Mouse (Mus musculus) midbrain, embryonic 13.5 days (tissue): ENCODE results near the gene Tm6sf1. TPM values are rescaled to one million over a fixed set of nuclear protein-coding genes. Genes with fewer than 3 reads are reported as not detected.

Experiments used
- ATAC-seq: fragments of 200-750 bp; cut with Nextera tagmentation; 2 replicates; pipeline ENCODE4 v1.8.0; 2017; ENCODE audit warnings: mild to moderate bottlenecking, moderate TSS enrichment, moderate library complexity
- H3K27ac ChIP-seq: fragments of 300-500 bp; sonication (generic); 2 replicates; pipeline ENCODE4 v1.5.1; 2015; ENCODE audit warnings: inconsistent platforms, mild to moderate bottlenecking, moderate library complexity
- H3K27me3 ChIP-seq: fragments of 300-500 bp; sonication (generic); 2 replicates; pipeline ENCODE4 v1.6.1; 2015; ENCODE audit warnings: mild to moderate bottlenecking, inconsistent platforms
- H3K36me3 ChIP-seq: fragments of 300-500 bp; sonication (generic); 2 replicates; pipeline ENCODE4 v1.6.1; 2015; ENCODE audit warnings: mild to moderate bottlenecking, inconsistent platforms
- H3K4me1 ChIP-seq: fragments of 300-500 bp; sonication (generic); replicated peaks from 2 replicates; pipeline ENCODE4 v1.6.1; 2015; ENCODE audit warnings: inconsistent platforms
- H3K4me2 ChIP-seq: fragments of 300-500 bp; sonication (generic); replicated peaks from 2 replicates; pipeline ENCODE4 v1.6.1; 2015; ENCODE audit warnings: moderate library complexity, mild to moderate bottlenecking, inconsistent platforms
- H3K4me3 ChIP-seq: fragments of 300-500 bp; sonication (generic); replicated peaks from 2 replicates; pipeline ENCODE4 v1.5.1; 2015; ENCODE audit warnings: mild to moderate bottlenecking, inconsistent platforms
- H3K9ac ChIP-seq: fragments of 300-500 bp; sonication (generic); replicated peaks from 2 replicates; pipeline ENCODE4 v1.6.1; 2015; ENCODE audit warnings: mild to moderate bottlenecking, inconsistent platforms
- H3K9me3 ChIP-seq: fragments of 300-500 bp; sonication (generic); 2 replicates; pipeline ENCODE4 v1.6.1; 2016; ENCODE audit warnings: mild to moderate bottlenecking, inconsistent platforms
- WGBS: fragments of 180-500 bp; shearing (Covaris S2); methylation state at CpG from one replicate; pipeline ENCODE4 v1.1.7; 2015; 5-methylcytosine and 5-hydroxymethylcytosine counted together
- polyA plus RNA-seq: library from polyadenylated mRNA; unstranded; fragments of >200 nt; fragmentation: Nextera tagmentation; extraction: Ambion mirVana; gene quantifications from 2 replicates; pipeline ENCODE4 v1.2.1, GENCODE M21; 2015

Tm6sf1 gene
- polyA plus RNA-seq, 1 experiment from 2014 or later, result 9.8 TPM

DNA sequence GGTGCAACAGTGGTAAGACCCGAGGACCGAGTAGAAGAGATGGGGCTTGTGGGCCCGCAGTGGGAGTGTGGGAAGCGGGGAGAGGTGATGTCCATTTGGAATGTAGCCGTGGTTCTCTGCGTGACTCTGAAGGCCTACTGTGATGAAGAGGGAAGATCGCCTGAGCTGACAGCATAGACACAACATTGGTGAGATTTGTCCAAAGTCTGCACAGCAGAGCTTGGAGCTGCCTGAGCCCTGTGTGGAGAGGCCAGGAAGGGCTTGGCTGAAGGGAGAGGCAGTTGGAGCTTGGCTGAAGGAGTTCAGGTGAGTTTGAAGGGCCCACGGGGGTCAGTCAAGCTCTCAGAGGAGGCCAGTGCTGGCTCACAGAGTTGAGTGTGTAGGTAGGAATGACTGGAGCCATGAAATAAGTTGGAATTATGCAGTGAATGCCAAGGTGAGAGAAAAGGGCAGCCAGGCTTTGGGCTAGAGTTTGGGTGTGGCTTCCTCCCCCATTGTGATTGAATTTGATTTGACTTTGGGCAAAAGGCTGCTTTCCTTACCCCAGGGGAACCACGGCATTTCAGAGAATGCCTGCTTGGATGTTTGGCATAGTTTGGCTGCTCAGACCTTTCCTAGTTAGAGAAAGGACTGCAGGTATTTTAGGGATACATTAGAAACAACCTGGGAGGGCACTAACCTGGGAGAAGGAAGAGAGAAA is 8.6 kb downstream of the Tm6sf1 start:
- 0 out of 2 replicates have a peak, but pooled peaks cover 5% of the 10 kb centered on the region for H3K4me1 ChIP-seq

DNA sequence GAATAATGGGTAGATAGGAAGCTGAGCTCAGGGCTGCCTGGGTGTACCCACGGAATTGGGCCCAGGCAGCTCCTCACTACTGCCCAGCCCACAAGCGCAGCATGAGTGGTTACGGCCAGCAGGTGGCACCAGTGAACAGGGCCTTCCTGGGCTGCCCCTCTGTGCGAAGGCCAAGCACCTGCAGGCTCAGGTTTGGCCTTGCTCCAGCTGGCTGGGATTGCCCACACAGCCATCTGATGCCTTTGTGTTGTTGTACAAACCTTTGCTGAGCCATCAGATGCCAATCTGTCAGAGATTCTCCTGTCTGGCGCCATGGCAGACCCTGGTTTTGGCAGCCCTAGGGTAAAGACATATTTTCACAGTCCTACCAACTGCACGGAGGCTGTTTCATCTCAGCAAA is 9.4 kb downstream of the Tm6sf1 start:
- ATAC-seq, result peak; percentile 85
- H3K27ac ChIP-seq, result no peak overlapping the region

More for the DNA sequence above, 8.6 kb downstream of the Tm6sf1 start:
- H3K4me3 ChIP-seq, result no peak overlapping the region
- WGBS, result 90% methylated on average over 9 of the region's 9 CpGs
- H3K27me3 ChIP-seq, result no peaks in the 10 kb centered on the region
- no peaks in the 10 kb centered on the region for H3K36me3 ChIP-seq
- ATAC-seq, result no peak
- H3K4me2 ChIP-seq, result no peak overlapping the region
- H3K27ac ChIP-seq, result no peak overlapping the region
- H3K9ac ChIP-seq, result no peak overlapping the region
- no peaks in the 10 kb centered on the region for H3K9me3 ChIP-seq

DNA sequence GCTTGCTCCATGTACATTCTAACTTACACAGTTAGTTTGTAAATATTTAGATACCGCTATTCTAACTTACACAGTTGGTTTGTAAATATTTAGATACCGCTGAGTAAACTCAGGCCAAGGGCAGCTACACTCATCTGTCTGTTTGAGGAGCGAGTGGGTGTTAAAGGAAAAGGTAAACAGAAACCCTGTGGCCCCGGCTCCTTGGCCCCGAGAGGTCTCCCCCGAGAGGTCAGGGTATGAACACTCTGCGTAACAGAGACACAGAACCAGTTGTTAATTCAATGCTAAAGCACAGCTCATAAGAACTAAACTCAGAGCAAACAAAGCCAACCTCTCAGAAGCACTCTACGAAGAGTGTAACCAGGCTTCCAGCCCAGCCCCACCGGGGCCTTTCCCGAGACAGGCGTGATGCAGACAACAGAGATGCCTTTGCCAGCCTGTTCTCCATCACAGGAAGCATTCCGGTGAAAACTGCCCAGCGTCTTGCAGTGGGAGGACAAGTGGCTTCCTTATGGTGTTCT is 13.8 kb downstream of the Tm6sf1 start:
- 0 out of 2 replicates have a peak, but pooled peaks cover 5% of the 10 kb centered on the region for H3K4me1 ChIP-seq
- no peak for ATAC-seq
- H3K27me3 ChIP-seq, result no peaks in the 10 kb centered on the region
- H3K36me3 ChIP-seq, result no peaks in the 10 kb centered on the region
- H3K9ac ChIP-seq, result no peak overlapping the region
- WGBS, result 87% methylated on average over 13 of the region's 13 CpGs
- H3K27ac ChIP-seq, result no peak overlapping the region
- no peak overlapping the region for H3K4me3 ChIP-seq
- H3K9me3 ChIP-seq, result no peaks in the 10 kb centered on the region
- H3K4me2 ChIP-seq, result no peak overlapping the region

More for the DNA sequence above, 9.4 kb downstream of the Tm6sf1 start:
- no peak overlapping the region for H3K4me3 ChIP-seq
- 0 out of 2 replicates have a peak, but pooled peaks cover 5% of the 10 kb centered on the region for H3K4me1 ChIP-seq
- H3K4me2 ChIP-seq, result no peak overlapping the region
- H3K9me3 ChIP-seq, result no peaks in the 10 kb centered on the region
- 22% methylated on average over 6 of the region's 6 CpGs for WGBS
- H3K27me3 ChIP-seq, result no peaks in the 10 kb centered on the region
- no peaks in the 10 kb centered on the region for H3K36me3 ChIP-seq
- no peak overlapping the region for H3K9ac ChIP-seq

DNA sequence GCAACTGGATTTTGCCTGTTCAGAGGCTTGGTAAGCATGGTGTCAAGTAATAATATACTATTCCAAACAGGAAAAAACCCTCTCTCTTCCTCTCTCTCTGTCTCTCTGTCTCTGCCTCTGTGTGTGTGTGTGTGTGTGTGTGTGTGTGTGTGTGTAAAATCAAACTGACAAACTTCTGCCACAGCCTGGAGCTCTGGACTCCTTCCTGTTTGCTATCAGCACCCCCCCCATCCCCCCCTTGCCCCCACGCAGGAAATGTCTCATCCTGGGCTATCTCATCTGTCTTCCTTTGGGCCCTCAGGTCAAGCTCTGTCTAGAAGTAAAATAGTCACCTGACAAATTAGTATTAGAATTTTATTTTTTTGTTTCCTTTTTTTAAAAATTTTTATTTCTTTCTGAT is 15.0 kb downstream of the Tm6sf1 start:
- H3K4me3 ChIP-seq, result no peak overlapping the region
- H3K27me3 ChIP-seq, result no peaks in the 10 kb centered on the region

DNA sequence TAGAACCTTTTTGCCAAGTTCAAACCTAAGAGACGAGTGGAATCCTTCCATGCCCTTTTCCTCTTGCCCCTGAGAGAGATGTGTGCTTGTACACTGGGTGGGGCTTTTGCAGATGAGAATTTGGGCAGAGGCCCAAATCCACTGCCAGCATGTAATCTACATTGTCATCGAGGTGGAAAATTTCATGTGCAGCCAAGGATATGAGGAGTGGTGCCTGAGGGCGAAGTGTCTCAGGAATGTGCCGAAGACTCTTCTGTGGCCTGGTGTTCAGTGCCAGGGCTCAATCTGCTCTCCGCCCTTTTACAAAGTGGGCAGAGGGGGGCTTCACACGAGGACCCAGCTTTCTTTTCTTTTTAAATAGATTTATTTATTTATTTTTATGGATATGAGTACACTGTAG is 15.8 kb downstream of the Tm6sf1 start:
- no peak overlapping the region for H3K4me2 ChIP-seq

More for the DNA sequence above, 15.0 kb downstream of the Tm6sf1 start:
- H3K27ac ChIP-seq, result no peak overlapping the region
- no peak overlapping the region for H3K9ac ChIP-seq
- H3K4me1 ChIP-seq, result no peaks in the 10 kb centered on the region
- ATAC-seq, result no peak
- H3K9me3 ChIP-seq, result no peaks in the 10 kb centered on the region
- 67% methylated on average over 1 of the region's 1 CpGs for WGBS
- no peak overlapping the region for H3K4me2 ChIP-seq
- H3K36me3 ChIP-seq, result 0 out of 2 replicates have a peak, but pooled peaks cover 5% of the 10 kb centered on the region

DNA sequence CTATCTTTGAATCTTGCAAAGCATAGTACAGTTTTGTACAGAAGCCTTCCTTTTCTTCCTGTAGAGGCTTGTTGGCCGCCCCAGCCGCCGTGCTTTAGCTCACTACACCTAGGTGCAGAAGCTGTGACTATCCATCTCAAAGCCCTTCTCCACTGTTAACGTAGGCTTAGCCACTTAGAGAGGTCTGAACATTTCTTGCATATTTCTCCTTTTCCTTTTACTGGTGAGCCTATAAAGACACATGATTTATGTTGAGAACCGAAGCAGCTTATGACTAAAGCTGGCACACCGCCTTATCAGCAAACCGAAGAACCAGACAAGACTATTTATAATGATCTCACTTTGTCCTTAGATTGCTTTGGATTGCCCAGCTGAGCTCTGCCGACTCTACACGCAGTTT is 16.6 kb downstream of the Tm6sf1 start:
- WGBS, result 90% methylated on average over 9 of the region's 9 CpGs
- no peak for ATAC-seq
- Histone ChIP-seq H3K36me3 (0 out of 2 replicates have a peak, but pooled peaks cover 5% of the 10 kb centered on the region), H3K4me2 (no peak overlapping the region), H3K4me3 (no peak overlapping the region), H3K4me1 (no peaks in the 10 kb centered on the region), H3K27me3 (no peaks in the 10 kb centered on the region), H3K27ac (no peak overlapping the region), H3K9me3 (no peaks in the 10 kb centered on the region), H3K9ac (no peak overlapping the region)

More for the DNA sequence above, 15.8 kb downstream of the Tm6sf1 start:
- no peaks in the 10 kb centered on the region for H3K4me1 ChIP-seq
- no peaks in the 10 kb centered on the region for H3K9me3 ChIP-seq
- ATAC-seq, result no peak
- 0 out of 2 replicates have a peak, but pooled peaks cover 5% of the 10 kb centered on the region for H3K36me3 ChIP-seq
- H3K27ac ChIP-seq, result no peak overlapping the region
- 83% methylated on average over 6 of the region's 6 CpGs for WGBS
- H3K4me3 ChIP-seq, result no peak overlapping the region
- no peak overlapping the region for H3K9ac ChIP-seq
- no peaks in the 10 kb centered on the region for H3K27me3 ChIP-seq

DNA sequence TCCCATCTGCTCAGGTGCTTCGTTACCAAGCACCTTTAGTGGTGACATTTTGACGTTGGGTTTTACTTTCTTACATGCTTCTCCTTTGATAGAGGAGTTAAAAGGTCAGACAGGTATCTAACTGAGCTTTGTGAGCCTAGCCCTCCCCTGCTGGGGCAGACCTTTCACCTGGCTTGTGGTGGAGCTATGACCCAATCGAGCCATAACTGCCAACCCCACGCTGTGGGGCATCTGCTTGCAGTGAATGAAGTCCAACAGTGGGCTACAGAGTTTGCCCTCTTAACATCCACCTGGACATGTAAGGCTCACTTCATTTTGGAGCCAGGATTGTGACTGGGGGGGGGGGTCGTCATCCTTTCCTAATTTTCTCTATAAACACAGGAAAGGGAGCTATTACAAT is 21.5 kb downstream of the Tm6sf1 start:
- Histone ChIP-seq H3K4me2 (no peak overlapping the region), H3K27me3 (no peaks in the 10 kb centered on the region), H3K36me3 (0 out of 2 replicates have a peak, but pooled peaks cover 5% of the 10 kb centered on the region), H3K9me3 (no peaks in the 10 kb centered on the region), H3K4me3 (no peak overlapping the region), H3K27ac (no peak overlapping the region), H3K4me1 (no peaks in the 10 kb centered on the region), H3K9ac (no peak overlapping the region)
- WGBS, result 93% methylated on average over 5 of the region's 5 CpGs
- ATAC-seq, result no peak

DNA sequence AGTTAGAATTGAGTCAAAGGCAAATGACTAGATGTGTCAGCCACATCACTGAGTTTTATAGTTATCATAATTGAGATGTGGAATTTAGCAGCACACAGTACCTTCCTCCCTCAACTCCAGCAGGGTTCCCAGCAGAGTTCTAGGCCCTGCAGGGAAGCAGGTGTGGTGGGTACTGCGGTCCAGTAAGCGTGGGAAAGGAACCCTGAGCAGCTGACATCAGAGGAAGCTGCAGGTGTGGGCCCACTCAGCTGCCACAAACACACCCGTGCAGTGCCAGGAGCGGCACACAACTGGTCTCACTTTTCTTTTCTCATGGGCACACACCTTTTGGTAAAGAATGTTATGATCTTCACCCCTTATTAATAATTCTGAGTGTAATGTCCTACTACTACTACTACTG is 22.0 kb downstream of the Tm6sf1 start:
- WGBS, result 96% methylated on average over 4 of the region's 4 CpGs
- Histone ChIP-seq H3K36me3 (peaks cover 5% of the 10 kb centered on the region; the same call in 1 of the 2 replicates), H3K27ac (no peak overlapping the region), H3K4me2 (no peak overlapping the region), H3K4me3 (no peak overlapping the region), H3K9me3 (no peaks in the 10 kb centered on the region), H3K4me1 (no peaks in the 10 kb centered on the region), H3K27me3 (no peaks in the 10 kb centered on the region), H3K9ac (no peak overlapping the region)
- no peak for ATAC-seq

DNA sequence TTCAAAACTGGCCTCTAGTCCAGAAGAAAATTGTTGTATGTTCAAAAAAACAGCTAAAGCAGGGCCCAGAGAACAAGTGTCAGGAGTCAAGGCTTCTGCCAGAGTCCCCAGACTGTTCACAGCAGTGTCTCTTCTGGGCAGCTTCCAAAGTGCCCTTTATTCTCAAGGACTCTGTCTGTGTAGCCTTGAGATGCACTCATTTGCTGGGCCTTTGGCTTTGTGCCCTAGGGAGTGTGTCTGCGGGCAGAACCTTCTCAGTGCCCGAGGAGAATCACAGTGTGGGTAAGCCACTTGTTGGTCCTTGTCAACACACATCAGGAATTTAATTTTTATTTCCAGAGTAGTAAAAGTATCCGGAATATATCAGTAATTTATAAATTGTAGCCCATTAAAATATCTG is 22.8 kb downstream of the Tm6sf1 start:
- 77% methylated on average over 3 of the region's 3 CpGs for WGBS
- Histone ChIP-seq H3K27me3 (no peaks in the 10 kb centered on the region), H3K9me3 (no peaks in the 10 kb centered on the region), H3K36me3 (peaks cover 9% of the 10 kb centered on the region), H3K4me1 (no peaks in the 10 kb centered on the region), H3K9ac (no peak overlapping the region), H3K4me2 (no peak overlapping the region), H3K4me3 (no peak overlapping the region), H3K27ac (no peak overlapping the region)
- no peak for ATAC-seq

DNA sequence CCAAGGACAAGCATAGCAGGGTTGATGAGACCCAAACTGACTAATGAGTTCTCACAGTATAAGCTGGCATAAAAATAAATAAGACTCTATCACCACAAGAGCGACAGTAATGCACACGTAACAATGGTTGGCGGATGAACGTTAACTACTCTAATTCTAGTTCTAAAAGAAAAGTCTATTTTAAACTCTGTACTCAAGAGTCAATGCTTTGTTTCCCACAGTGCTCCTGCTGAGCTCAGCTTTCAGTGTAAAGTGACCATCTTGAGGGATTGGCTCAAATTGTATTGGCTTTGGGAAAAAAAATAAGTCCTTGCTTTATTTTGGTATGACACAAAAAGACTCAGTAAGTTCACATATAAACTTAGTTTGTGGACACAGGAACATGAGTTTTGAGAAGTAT is 26.3 kb downstream of the Tm6sf1 start:
- peaks cover 13% of the 10 kb centered on the region for H3K36me3 ChIP-seq
- no peak overlapping the region for H3K4me3 ChIP-seq
- H3K27ac ChIP-seq, result no peak overlapping the region
- 79% methylated on average over 4 of the region's 4 CpGs for WGBS
- H3K4me1 ChIP-seq, result no peaks in the 10 kb centered on the region
- H3K9ac ChIP-seq, result no peak overlapping the region
- H3K4me2 ChIP-seq, result no peak overlapping the region
- no peaks in the 10 kb centered on the region for H3K9me3 ChIP-seq
- H3K27me3 ChIP-seq, result no peaks in the 10 kb centered on the region
- ATAC-seq, result no peak

DNA sequence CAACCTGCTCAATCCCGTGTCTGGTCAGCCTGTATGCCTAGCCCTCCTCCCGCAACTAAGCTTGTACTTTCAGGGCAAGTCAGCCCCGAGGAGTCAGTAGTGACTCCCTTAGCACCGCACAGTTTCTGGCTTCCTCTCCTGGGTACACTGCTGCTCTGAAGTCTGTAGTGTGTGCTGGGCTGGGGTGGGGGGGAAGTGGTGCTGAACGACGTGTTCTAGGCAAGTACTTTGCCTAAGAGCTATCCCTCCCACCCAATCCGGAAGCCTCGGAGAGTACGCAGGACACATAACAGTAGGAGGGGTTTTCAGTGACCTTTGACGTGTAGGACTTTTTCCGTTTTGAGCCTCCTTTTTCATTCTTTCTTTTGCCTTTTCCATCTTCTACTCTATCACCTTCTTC is 40.6 kb downstream of the Tm6sf1 start:
- no peak overlapping the region for H3K27ac ChIP-seq
- H3K9ac ChIP-seq, result no peak overlapping the region
- H3K36me3 ChIP-seq, result peaks cover 21% of the 10 kb centered on the region
- H3K4me1 ChIP-seq, result no peaks in the 10 kb centered on the region
- no peaks in the 10 kb centered on the region for H3K27me3 ChIP-seq
- no peak overlapping the region for H3K4me2 ChIP-seq
- WGBS, result 83% methylated on average over 11 of the region's 11 CpGs
- ATAC-seq, result no peak
- no peaks in the 10 kb centered on the region for H3K9me3 ChIP-seq
- no peak overlapping the region for H3K4me3 ChIP-seq

DNA sequence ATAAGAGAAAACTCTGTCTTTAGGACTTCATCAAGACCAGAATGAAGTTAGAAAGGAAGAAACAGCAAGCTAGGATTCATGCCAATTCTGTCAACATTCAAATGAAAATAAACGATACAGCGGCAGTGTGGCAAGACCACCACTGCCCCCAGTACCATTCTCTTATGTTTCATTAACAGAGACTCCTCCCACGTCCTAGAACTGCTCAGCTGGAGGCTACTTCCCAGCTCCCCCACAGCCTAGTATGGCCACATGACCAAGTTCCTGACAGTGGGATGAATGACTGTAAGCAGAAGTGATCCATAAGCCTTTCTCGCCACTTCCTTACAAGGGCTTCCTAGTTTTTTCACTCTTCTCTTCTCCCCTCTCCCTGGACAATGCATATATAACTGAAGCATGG is 45.3 kb downstream of the Tm6sf1 start:
- Histone ChIP-seq H3K4me2 (no peak overlapping the region), H3K9ac (no peak overlapping the region), H3K4me1 (0 out of 2 replicates have a peak, but pooled peaks cover 2% of the 10 kb centered on the region), H3K9me3 (no peaks in the 10 kb centered on the region), H3K36me3 (peaks cover 17% of the 10 kb centered on the region), H3K27ac (no peak overlapping the region), H3K4me3 (no peak overlapping the region), H3K27me3 (no peaks in the 10 kb centered on the region)
- WGBS, result 69% methylated on average over 4 of the region's 4 CpGs
- ATAC-seq, result no peak
